Mouse (Mus musculus) embryonic facial prominence, embryonic 11.5 days (tissue): ENCODE data around the gene Alpi. TPM values are rescaled to one million over a fixed set of nuclear protein-coding genes. Genes with fewer than 3 reads are reported as not detected.

Experiments
- ATAC-seq: fragments of 200-750 bp; cut with Nextera tagmentation; replicated peaks from 2 replicates; pipeline ENCODE4 v1.8.0; 2017; ENCODE audit warnings: low read depth; ENCODE audit not compliant: insufficient number of reproducible peaks, low FRiP score, low TSS enrichment
- DNase-seq: peaks from one replicate; pipeline ENCODE4 v3.0.0-alpha.2; 2015; ENCODE audit warnings: low spot score
- H3K27ac ChIP-seq: fragments of 300-500 bp; sonication (generic); replicated peaks from 2 replicates; pipeline ENCODE4 v1.5.1; 2014; ENCODE audit warnings: mild to moderate bottlenecking, low read depth, low read length, control low read depth
- H3K27me3 ChIP-seq: fragments of 300-500 bp; sonication (generic); 2 replicates; pipeline ENCODE4 v1.6.1; 2014; ENCODE audit warnings: mild to moderate bottlenecking, low read length, moderate library complexity, mixed read lengths; ENCODE audit not compliant: control insufficient read depth, insufficient read depth
- H3K36me3 ChIP-seq: fragments of 300-500 bp; sonication (generic); replicated peaks from 2 replicates; pipeline ENCODE4 v1.6.1; 2014; ENCODE audit warnings: low read depth, mild to moderate bottlenecking, low read length, moderate library complexity, mixed read lengths; ENCODE audit not compliant: control insufficient read depth, insufficient read depth
- H3K4me1 ChIP-seq: fragments of 300-500 bp; sonication (generic); 2 replicates; pipeline ENCODE4 v1.6.1; 2014; ENCODE audit warnings: low read length, mixed read lengths; ENCODE audit not compliant: control insufficient read depth, insufficient read depth
- H3K4me2 ChIP-seq: fragments of 300-500 bp; sonication (generic); 2 replicates; pipeline ENCODE4 v1.6.1; 2014; ENCODE audit warnings: low read depth, mild to moderate bottlenecking, control low read depth, low read length, moderate library complexity
- H3K4me3 ChIP-seq: fragments of 300-500 bp; sonication (generic); 2 replicates; pipeline ENCODE4 v1.5.1; 2014; ENCODE audit warnings: low read depth, low read length, control low read depth
- H3K9ac ChIP-seq: fragments of 300-500 bp; sonication (generic); replicated peaks from 2 replicates; pipeline ENCODE4 v1.6.1; 2014; ENCODE audit warnings: mild to moderate bottlenecking, control low read depth, low read length
- H3K9me3 ChIP-seq: fragments of 300-500 bp; sonication (generic); replicated peaks from 2 replicates; pipeline ENCODE4 v1.6.1; 2016; ENCODE audit warnings: mild to moderate bottlenecking, low read length, inconsistent platforms, mixed read lengths; ENCODE audit not compliant: control insufficient read depth
- WGBS: fragments of 180-500 bp; shearing (Covaris S2); extraction: QIAGEN DNeasy Blood & Tissue Kit; methylation state at CpG from one replicate; pipeline ENCODE4 v1.1.7; 2014; 5-methylcytosine and 5-hydroxymethylcytosine counted together
- polyA plus RNA-seq: library from polyadenylated mRNA; unstranded; fragments of >200 nt; fragmentation: Nextera tagmentation; extraction: Ambion mirVana; gene quantifications from 2 replicates; pipeline ENCODE4 v1.2.1, GENCODE M21; 2014

The Alpi gene
- polyA plus RNA-seq, 1 experiment from 2014 or later = not detected

DNA sequence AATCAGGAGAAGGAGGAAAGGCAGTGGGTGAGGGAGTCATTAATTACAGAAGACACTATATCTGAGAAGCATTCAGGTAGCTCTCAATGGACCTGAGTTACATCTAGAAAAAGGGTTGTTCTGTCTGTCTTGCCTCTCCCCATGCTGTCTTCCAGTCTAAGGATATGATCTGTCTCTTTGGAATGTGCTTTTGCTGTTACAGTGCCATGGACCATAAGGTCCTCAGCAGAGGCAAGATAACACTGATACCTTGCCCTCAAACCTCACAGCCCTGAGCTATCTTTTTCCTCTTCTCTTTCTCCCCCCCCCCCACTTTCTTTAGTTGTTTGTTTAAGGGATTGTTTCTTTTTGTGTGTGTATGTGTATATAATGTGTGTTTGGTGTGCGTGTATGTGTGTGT, 13.4 kb upstream of the Alpi start:
- H3K36me3 ChIP-seq = no peaks in the 10 kb centered on the region
- no peak overlapping the region for H3K4me2 ChIP-seq
- no peak overlapping the region for H3K27ac ChIP-seq
- H3K4me1 ChIP-seq = no peaks in the 10 kb centered on the region
- no peaks in the 10 kb centered on the region for H3K9me3 ChIP-seq
- 83% methylated on average over 1 of the region's 1 CpGs for WGBS
- H3K9ac ChIP-seq = no peak overlapping the region
- no peak overlapping the region for H3K4me3 ChIP-seq
- DNase-seq = no peak
- ATAC-seq = no peak
- no peaks in the 10 kb centered on the region for H3K27me3 ChIP-seq

- Histone ChIP-seq H3K4me3 (no peak overlapping the region), H3K36me3 (no peaks in the 10 kb centered on the region), H3K27me3 (no peaks in the 10 kb centered on the region), H3K9ac (no peak overlapping the region), H3K27ac (no peak overlapping the region), H3K4me2 (no peak overlapping the region), H3K4me1 (no peaks in the 10 kb centered on the region), H3K9me3 (no peaks in the 10 kb centered on the region)
- no peak for ATAC-seq
- WGBS = 37% methylated on average over 8 of the region's 9 CpGs
- peak; percentile 39 for DNase-seq
Measured at GRCm38 (mm10) chr1:87111719-87112354, 10.4 kb upstream of the Alpi start.

DNA sequence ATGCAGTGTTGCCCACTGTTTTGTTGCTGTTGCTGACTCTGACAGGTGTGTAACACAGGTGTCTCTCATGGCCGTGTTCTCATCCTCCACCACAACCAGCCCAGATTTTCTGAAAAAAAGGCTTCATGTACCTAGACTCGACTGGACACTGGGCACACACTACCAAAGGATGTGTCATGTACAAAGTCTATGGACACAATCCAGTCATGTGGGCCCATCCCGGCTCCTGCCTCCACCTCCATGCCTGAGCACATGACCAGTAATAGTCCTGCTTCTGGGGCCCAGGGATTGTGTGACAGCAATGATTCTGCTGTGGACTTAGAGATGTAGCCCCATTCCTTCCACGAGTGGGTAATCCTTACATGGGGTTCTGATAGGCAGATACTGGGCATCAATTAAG, 7.2 kb upstream of the Alpi start:
- Histone ChIP-seq H3K4me3 (no peak overlapping the region), H3K27ac (no peak overlapping the region), H3K27me3 (no peaks in the 10 kb centered on the region), H3K4me2 (no peak overlapping the region), H3K9ac (no peak overlapping the region), H3K36me3 (no peaks in the 10 kb centered on the region), H3K4me1 (no peaks in the 10 kb centered on the region), H3K9me3 (no peaks in the 10 kb centered on the region)
- ATAC-seq (no peak), DNase-seq (no peak)
- WGBS = 80% methylated on average over 4 of the region's 4 CpGs

- DNase-seq (no peak), ATAC-seq (no peak)
- H3K9ac ChIP-seq = no peak overlapping the region
- H3K4me1 ChIP-seq = no peaks in the 10 kb centered on the region
- H3K36me3 ChIP-seq = no peaks in the 10 kb centered on the region
- no peak overlapping the region for H3K4me3 ChIP-seq
- H3K9me3 ChIP-seq = no peaks in the 10 kb centered on the region
- no peaks in the 10 kb centered on the region for H3K27me3 ChIP-seq
- H3K4me2 ChIP-seq = no peak overlapping the region
- no peak overlapping the region for H3K27ac ChIP-seq
- 79% methylated on average over 8 of the region's 8 CpGs for WGBS
Measured at GRCm38 (mm10) chr1:87106536-87106935, 5.1 kb upstream of the Alpi start.

DNA sequence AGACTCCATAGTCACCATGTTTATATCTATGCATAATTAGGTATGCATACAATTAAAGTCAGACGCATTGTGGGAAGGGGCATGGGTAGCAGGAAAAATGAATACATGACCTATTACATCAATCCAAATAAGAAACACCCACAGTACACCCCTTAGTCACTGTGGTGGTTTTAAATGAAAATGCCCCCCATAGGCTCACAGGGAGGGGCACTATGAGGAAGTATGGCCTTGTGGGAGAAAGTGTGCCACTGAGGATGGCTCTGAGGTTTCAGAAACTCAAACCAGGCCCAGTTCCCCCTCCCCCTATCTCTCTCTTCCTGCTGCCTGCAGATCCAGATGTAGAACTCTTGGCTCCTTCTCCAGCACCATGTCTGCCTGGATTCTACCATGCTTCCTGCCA, 2.5 kb upstream of the Alpi start:
- Histone ChIP-seq H3K9me3 (no peaks in the 10 kb centered on the region), H3K27me3 (peaks cover 4% of the 10 kb centered on the region; the same call in 1 of the 2 replicates), H3K27ac (no peak overlapping the region), H3K36me3 (no peaks in the 10 kb centered on the region), H3K4me3 (no peak overlapping the region), H3K4me2 (no peak overlapping the region), H3K4me1 (no peaks in the 10 kb centered on the region), H3K9ac (no peak overlapping the region)
- WGBS = 82% methylated on average over 1 of the region's 1 CpGs
- no peak for DNase-seq
- no peak for ATAC-seq

DNA sequence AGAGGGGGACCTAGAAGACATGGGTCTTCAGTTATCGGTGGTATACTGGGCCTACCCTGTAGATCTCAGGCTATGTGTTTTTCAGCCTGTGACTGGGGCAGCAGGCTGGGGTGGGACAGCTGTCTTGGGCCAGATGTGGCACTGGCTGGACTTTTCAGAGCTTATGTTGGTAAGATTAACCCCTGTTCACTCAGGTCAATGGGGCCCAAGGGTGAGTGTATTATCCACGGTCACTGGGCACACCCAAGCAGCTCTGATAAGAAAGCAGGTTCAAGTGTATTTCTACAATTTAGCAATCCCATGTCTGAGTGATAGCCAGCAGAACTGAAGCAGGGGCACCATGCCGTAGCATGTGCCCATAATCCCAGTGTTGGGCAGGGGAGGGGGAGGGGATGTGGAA, 708 bp upstream of the Alpi start:
- H3K4me1 ChIP-seq = no peaks in the 10 kb centered on the region
- DNase-seq (no peak), ATAC-seq (no peak)
- no peaks in the 10 kb centered on the region for H3K36me3 ChIP-seq
- no peak overlapping the region for H3K9ac ChIP-seq
- peaks cover 4% of the 10 kb centered on the region; the same call in 1 of the 2 replicates for H3K27me3 ChIP-seq
- no peaks in the 10 kb centered on the region for H3K9me3 ChIP-seq
- WGBS = 92% methylated on average over 3 of the region's 3 CpGs
- H3K4me3 ChIP-seq = no peak overlapping the region
- no peak overlapping the region for H3K4me2 ChIP-seq
- H3K27ac ChIP-seq = no peak overlapping the region

- H3K27me3 ChIP-seq = peaks cover 4% of the 10 kb centered on the region; the same call in 1 of the 2 replicates
- no peaks in the 10 kb centered on the region for H3K36me3 ChIP-seq
- ATAC-seq (peak; percentile 84; the same call in 1 of the 2 replicates), DNase-seq (peak; percentile 74)
- WGBS = 11% methylated on average over 30 of the region's 30 CpGs
- no peak overlapping the region for H3K27ac ChIP-seq
- no peaks in the 10 kb centered on the region for H3K9me3 ChIP-seq
- H3K9ac ChIP-seq = no peak overlapping the region
- peak overlapping the region; percentile 5 for H3K4me2 ChIP-seq
- no peak overlapping the region for H3K4me3 ChIP-seq
- no peaks in the 10 kb centered on the region for H3K4me1 ChIP-seq
Measured at GRCm38 (mm10) chr1:87098358-87098975, 2.9 kb downstream of the Alpi start.

- Histone ChIP-seq H3K27me3 (peaks cover 4% of the 10 kb centered on the region; the same call in 1 of the 2 replicates), H3K4me2 (no peak overlapping the region), H3K36me3 (no peaks in the 10 kb centered on the region), H3K27ac (no peak overlapping the region), H3K4me1 (no peaks in the 10 kb centered on the region), H3K9me3 (no peaks in the 10 kb centered on the region), H3K4me3 (no peak overlapping the region), H3K9ac (no peak overlapping the region)
- ATAC-seq (no peak), DNase-seq (no peak)
- WGBS = 85% methylated on average over 8 of the region's 8 CpGs
Measured at GRCm38 (mm10) chr1:87095642-87096041, 5.8 kb downstream of the Alpi start.
